Mouse (Mus musculus): ENCODE measurements at regions not wholly inside any gene's neighbourhood (a gene's known extent, or its start where the extent isn't known, plus 50 kb on each side); places are given as distances from the start of the nearest gene placed in this dataset.

GRCm38 (mm10) chr10:67339371-67339929 lies 54.3 kb upstream of the Nrbf2 start:
- H3K27ac ChIP-seq (replicated peaks): no peak overlapping the region
- H3K27me3 ChIP-seq: no peaks in the 10 kb centered on the region
- H3K4me1 ChIP-seq: no peaks in the 10 kb centered on the region
- 45% methylated on average over 10 of the region's 10 CpGs for WGBS
- no peaks in the 10 kb centered on the region for H3K36me3 ChIP-seq
- H3K4me3 ChIP-seq: no peak overlapping the region
- no peaks in the 10 kb centered on the region for H3K9me3 ChIP-seq
- no peak overlapping the region for H3K9ac ChIP-seq (replicated peaks)
- ATAC-seq (replicated peaks): no peak
- no peak overlapping the region for H3K4me2 ChIP-seq (replicated peaks)

- 87% methylated on average over 4 of the region's 4 CpGs for WGBS
Measured at GRCm38 (mm10) chr10:67344722-67345121, 59.6 kb upstream of the Nrbf2 start.

GRCm38 (mm10) chr10:67350956-67351355 lies 65.9 kb upstream of the Nrbf2 start:
- Histone ChIP-seq H3K9ac (replicated peaks) (no peak overlapping the region), H3K27me3 (no peaks in the 10 kb centered on the region), H3K4me2 (replicated peaks) (no peak overlapping the region), H3K27ac (replicated peaks) (no peak overlapping the region), H3K4me1 (no peaks in the 10 kb centered on the region), H3K9me3 (no peaks in the 10 kb centered on the region), H3K36me3 (no peaks in the 10 kb centered on the region), H3K4me3 (no peak overlapping the region)
- 36% methylated on average over 2 of the region's 2 CpGs for WGBS
- no peak for ATAC-seq (replicated peaks)

More at GRCm38 (mm10) chr10:67344722-67345121, 59.6 kb upstream of the Nrbf2 start:
- H3K4me1 ChIP-seq: no peaks in the 10 kb centered on the region
- no peaks in the 10 kb centered on the region for H3K27me3 ChIP-seq
- no peak overlapping the region for H3K9ac ChIP-seq (replicated peaks)
- H3K4me3 ChIP-seq: no peak overlapping the region
- H3K27ac ChIP-seq (replicated peaks): no peak overlapping the region
- no peaks in the 10 kb centered on the region for H3K36me3 ChIP-seq
- no peak for ATAC-seq (replicated peaks)
- no peak overlapping the region for H3K4me2 ChIP-seq (replicated peaks)
- no peaks in the 10 kb centered on the region for H3K9me3 ChIP-seq

- Histone ChIP-seq H3K4me2 (replicated peaks) (no peak overlapping the region), H3K27ac (replicated peaks) (no peak overlapping the region), H3K27me3 (no peaks in the 10 kb centered on the region), H3K9ac (replicated peaks) (no peak overlapping the region), H3K4me3 (no peak overlapping the region), H3K36me3 (no peaks in the 10 kb centered on the region), H3K4me1 (no peaks in the 10 kb centered on the region), H3K9me3 (no peaks in the 10 kb centered on the region)
- no peak for ATAC-seq (replicated peaks)
- 42% methylated on average over 8 of the region's 8 CpGs for WGBS
Measured at GRCm38 (mm10) chr10:67360793-67361192, 75.7 kb upstream of the Nrbf2 start.

- no peaks in the 10 kb centered on the region for H3K9me3 ChIP-seq
- H3K4me1 ChIP-seq: no peaks in the 10 kb centered on the region
- WGBS: 90% methylated on average over 4 of the region's 4 CpGs
- no peak for ATAC-seq (replicated peaks)
- no peaks in the 10 kb centered on the region for H3K27me3 ChIP-seq
- H3K4me2 ChIP-seq (replicated peaks): no peak overlapping the region
- no peak overlapping the region for H3K4me3 ChIP-seq
- H3K27ac ChIP-seq (replicated peaks): no peak overlapping the region
- H3K9ac ChIP-seq (replicated peaks): no peak overlapping the region
- no peaks in the 10 kb centered on the region for H3K36me3 ChIP-seq
Measured at GRCm38 (mm10) chr10:67361281-67361680, 76.2 kb upstream of the Nrbf2 start.

- no peaks in the 10 kb centered on the region for H3K27me3 ChIP-seq
- no peaks in the 10 kb centered on the region for H3K36me3 ChIP-seq
- H3K27ac ChIP-seq (replicated peaks): no peak overlapping the region
- H3K4me2 ChIP-seq (replicated peaks): no peak overlapping the region
- ATAC-seq (replicated peaks): no peak
- WGBS: 84% methylated on average over 3 of the region's 3 CpGs
- H3K4me3 ChIP-seq: no peak overlapping the region
- no peak overlapping the region for H3K9ac ChIP-seq (replicated peaks)
- H3K4me1 ChIP-seq: no peaks in the 10 kb centered on the region
- H3K9me3 ChIP-seq: no peaks in the 10 kb centered on the region
Measured at GRCm38 (mm10) chr10:67364595-67364994, 79.5 kb upstream of the Nrbf2 start.

- Histone ChIP-seq H3K27ac (replicated peaks) (no peak overlapping the region), H3K4me3 (no peak overlapping the region), H3K9me3 (no peaks in the 10 kb centered on the region), H3K4me2 (replicated peaks) (no peak overlapping the region), H3K36me3 (no peaks in the 10 kb centered on the region), H3K4me1 (no peaks in the 10 kb centered on the region), H3K9ac (replicated peaks) (no peak overlapping the region), H3K27me3 (no peaks in the 10 kb centered on the region)
- ATAC-seq (replicated peaks): no peak
- WGBS: 91% methylated on average over 7 of the region's 7 CpGs
Measured at GRCm38 (mm10) chr10:67365158-67365557, 80.1 kb upstream of the Nrbf2 start.

- no peak overlapping the region for H3K9ac ChIP-seq (replicated peaks)
- WGBS: 30% methylated on average over 13 of the region's 13 CpGs
- H3K9me3 ChIP-seq: no peaks in the 10 kb centered on the region
- no peak overlapping the region for H3K27ac ChIP-seq (replicated peaks)
- H3K27me3 ChIP-seq: no peaks in the 10 kb centered on the region
- ATAC-seq (replicated peaks): no peak
- H3K4me3 ChIP-seq: no peak overlapping the region
- H3K36me3 ChIP-seq: no peaks in the 10 kb centered on the region
- no peak overlapping the region for H3K4me2 ChIP-seq (replicated peaks)
- no peaks in the 10 kb centered on the region for H3K4me1 ChIP-seq
Measured at GRCm38 (mm10) chr10:67372569-67373161, 87.6 kb upstream of the Nrbf2 start.

- 84% methylated on average over 5 of the region's 5 CpGs for WGBS
- Histone ChIP-seq H3K4me2 (replicated peaks) (no peak overlapping the region), H3K27ac (replicated peaks) (no peak overlapping the region), H3K4me3 (no peak overlapping the region), H3K4me1 (no peaks in the 10 kb centered on the region), H3K9ac (replicated peaks) (no peak overlapping the region), H3K9me3 (no peaks in the 10 kb centered on the region), H3K27me3 (no peaks in the 10 kb centered on the region), H3K36me3 (no peaks in the 10 kb centered on the region)
- ATAC-seq (replicated peaks): no peak
Measured at GRCm38 (mm10) chr10:67376638-67377037, 91.5 kb upstream of the Nrbf2 start.

- no peaks in the 10 kb centered on the region for H3K27me3 ChIP-seq
- no peaks in the 10 kb centered on the region for H3K36me3 ChIP-seq
- H3K4me1 ChIP-seq: no peaks in the 10 kb centered on the region
- WGBS: 72% methylated on average over 17 of the region's 17 CpGs
- ATAC-seq (replicated peaks): no peak
- H3K9ac ChIP-seq (replicated peaks): no peak overlapping the region
- H3K4me2 ChIP-seq (replicated peaks): no peak overlapping the region
- H3K27ac ChIP-seq (replicated peaks): no peak overlapping the region
- no peak overlapping the region for H3K4me3 ChIP-seq
- H3K9me3 ChIP-seq: no peaks in the 10 kb centered on the region
Measured at GRCm38 (mm10) chr10:67377643-67378223, 92.6 kb upstream of the Nrbf2 start.

GRCm38 (mm10) chr10:67380174-67380573 lies 95.1 kb upstream of the Nrbf2 start:
- no peak overlapping the region for H3K4me3 ChIP-seq
- no peak overlapping the region for H3K4me2 ChIP-seq (replicated peaks)
- H3K36me3 ChIP-seq: no peaks in the 10 kb centered on the region
- no peak overlapping the region for H3K27ac ChIP-seq (replicated peaks)
- ATAC-seq (replicated peaks): no peak
- no peak overlapping the region for H3K9ac ChIP-seq (replicated peaks)
- H3K9me3 ChIP-seq: no peaks in the 10 kb centered on the region
- 93% methylated on average over 5 of the region's 5 CpGs for WGBS
- H3K4me1 ChIP-seq: peaks cover 15% of the 10 kb centered on the region
- H3K27me3 ChIP-seq: no peaks in the 10 kb centered on the region

GRCm38 (mm10) chr10:67383352-67383751 lies 98.2 kb upstream of the Nrbf2 start:
- WGBS: 37% methylated on average over 4 of the region's 4 CpGs
- Histone ChIP-seq H3K9me3 (no peaks in the 10 kb centered on the region), H3K36me3 (no peaks in the 10 kb centered on the region), H3K27me3 (no peaks in the 10 kb centered on the region), H3K4me2 (replicated peaks) (no peak overlapping the region), H3K4me1 (peaks cover 15% of the 10 kb centered on the region), H3K9ac (replicated peaks) (no peak overlapping the region), H3K27ac (replicated peaks) (no peak overlapping the region), H3K4me3 (no peak overlapping the region)
- no peak; the same call in 1 of the 2 replicates for ATAC-seq (replicated peaks)
